Mouse (Mus musculus): ENCODE measurements around the gene Card6.

DNA sequence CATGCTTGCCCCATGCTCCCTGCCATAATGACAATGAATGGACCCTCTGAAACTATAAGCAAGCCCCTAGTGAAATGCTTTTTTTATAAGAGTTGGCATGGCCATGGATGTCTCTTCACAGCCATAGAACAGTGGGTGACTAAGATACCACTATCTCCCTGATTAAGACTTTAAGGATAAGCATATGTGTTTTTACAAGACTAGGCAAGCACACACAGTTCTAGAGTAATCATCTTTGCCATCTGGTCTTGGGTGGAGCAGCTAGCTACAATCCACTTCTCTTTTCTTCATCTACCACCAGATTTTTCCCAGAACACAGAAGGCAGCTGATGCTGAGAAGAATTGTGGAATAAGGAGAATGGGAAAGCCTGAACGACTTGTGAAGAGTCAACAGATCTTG lies 27.1 kb downstream of the Card6 start:
- TF ChIP-seq EP300 (IDR thresholded peaks at IDR 0.05; ENCODE audit: low read depth): no peak
- TF ChIP-seq CTCF (IDR thresholded peaks at IDR 0.05; ENCODE audit: low read depth): no peak
